Mouse (Mus musculus) adrenal gland (tissue): Measurements from ENCODE around the gene Cgnl1.

Source experiments
- intact Hi-C: fragments of 180-260 bp; cut with DNase I; formaldehyde crosslinking; loops from one replicate; pipeline ENCODE4 v1.15.1; 2025

Gene Cgnl1

GRCm38 (mm10) chr9:71675799-71676414, 95.5 kb downstream of the Cgnl1 start:
- intact Hi-C loops: no loop called here

DNA sequence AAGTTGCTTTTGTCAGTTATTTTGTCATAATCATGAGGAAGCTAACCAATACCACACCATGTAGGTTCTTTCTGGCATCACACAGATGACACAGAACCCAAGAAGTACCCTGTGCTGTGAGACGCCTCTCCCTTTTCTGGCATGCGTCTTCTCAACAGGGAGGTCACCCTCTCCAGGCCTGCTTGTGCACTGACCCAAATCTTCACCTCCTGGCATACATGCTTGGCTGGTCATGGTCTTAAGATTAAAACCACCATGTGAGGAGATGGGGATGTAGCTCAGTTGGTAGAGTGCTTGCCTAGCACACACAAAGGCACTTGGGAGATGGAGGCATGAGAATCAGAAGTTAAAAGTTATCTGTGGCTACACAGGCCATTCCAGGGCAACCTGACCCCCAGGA, 96.2 kb downstream of the Cgnl1 start:
- intact Hi-C loops: no loop called here

GRCm38 (mm10) chr9:71674476-71674875, 96.9 kb downstream of the Cgnl1 start:
- intact Hi-C loops: no loop called here

- intact Hi-C loops: no loop called here
Measured at GRCm38 (mm10) chr9:71672495-71672894, 98.9 kb downstream of the Cgnl1 start.

DNA sequence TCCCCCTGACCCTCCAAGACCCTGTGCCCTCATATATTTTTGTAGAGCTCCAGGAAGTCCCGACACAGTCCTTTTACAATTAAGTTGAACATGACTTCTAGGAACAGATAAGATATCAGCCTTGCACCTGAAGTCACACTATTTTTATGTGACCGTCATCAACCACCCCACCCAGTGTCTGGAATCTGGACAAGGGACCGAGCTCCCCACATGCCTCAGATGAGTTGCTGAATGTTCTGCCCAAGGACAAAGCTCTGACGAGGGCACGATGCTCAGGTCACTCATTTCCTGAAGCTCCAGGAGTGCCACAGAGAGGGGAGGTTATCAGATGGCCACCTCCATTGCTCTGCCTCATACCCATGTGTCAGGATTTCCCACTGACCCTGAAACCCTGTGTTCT, 100.7 kb downstream of the Cgnl1 start:
- intact Hi-C loops: no loop called here

DNA sequence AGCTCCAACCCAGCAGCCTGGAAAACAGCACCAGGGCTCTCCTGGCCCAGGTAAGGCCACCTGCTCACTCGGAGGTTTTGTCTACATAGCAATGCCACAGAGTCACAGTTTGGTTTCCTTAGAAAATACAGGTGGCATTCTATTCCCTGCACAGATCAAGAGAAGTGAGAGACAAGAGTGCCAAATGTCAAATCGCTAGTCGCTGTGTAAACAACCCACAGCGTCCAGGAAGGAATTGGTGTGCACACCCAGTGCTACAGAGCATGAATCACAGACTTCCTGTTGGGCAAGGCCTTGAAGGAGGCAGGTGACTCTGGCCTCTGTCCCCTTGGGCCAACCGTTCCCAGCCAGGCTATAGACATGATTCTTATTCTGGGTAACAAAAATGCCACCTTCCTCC, 103.8 kb downstream of the Cgnl1 start:
- intact Hi-C loops: no loop called here

- intact Hi-C loops: no loop called here
Measured at GRCm38 (mm10) chr9:71666432-71666831, 105.0 kb downstream of the Cgnl1 start.

GRCm38 (mm10) chr9:71665493-71665892, 105.9 kb downstream of the Cgnl1 start:
- intact Hi-C loops: no loop called here

DNA sequence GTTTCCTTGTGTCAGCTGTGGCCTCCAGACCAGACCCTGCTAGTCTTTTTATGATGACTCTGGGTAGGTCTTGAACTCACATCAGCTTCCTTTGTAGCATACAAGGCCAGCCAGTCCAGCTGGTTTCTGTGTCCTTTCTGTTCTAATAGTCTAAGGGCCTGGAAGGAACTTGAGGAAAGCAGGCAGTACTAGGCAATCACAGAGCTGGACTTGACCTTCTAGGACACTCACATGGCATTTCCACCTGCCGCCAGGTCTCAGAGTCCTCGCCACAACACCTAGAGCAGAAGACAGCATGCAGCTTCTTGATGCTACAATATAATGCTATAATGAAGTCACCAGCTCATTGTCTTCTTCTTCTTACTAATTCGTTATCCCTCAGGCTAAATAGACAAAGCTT, 106.5 kb downstream of the Cgnl1 start:
- intact Hi-C loops: no loop called here

DNA sequence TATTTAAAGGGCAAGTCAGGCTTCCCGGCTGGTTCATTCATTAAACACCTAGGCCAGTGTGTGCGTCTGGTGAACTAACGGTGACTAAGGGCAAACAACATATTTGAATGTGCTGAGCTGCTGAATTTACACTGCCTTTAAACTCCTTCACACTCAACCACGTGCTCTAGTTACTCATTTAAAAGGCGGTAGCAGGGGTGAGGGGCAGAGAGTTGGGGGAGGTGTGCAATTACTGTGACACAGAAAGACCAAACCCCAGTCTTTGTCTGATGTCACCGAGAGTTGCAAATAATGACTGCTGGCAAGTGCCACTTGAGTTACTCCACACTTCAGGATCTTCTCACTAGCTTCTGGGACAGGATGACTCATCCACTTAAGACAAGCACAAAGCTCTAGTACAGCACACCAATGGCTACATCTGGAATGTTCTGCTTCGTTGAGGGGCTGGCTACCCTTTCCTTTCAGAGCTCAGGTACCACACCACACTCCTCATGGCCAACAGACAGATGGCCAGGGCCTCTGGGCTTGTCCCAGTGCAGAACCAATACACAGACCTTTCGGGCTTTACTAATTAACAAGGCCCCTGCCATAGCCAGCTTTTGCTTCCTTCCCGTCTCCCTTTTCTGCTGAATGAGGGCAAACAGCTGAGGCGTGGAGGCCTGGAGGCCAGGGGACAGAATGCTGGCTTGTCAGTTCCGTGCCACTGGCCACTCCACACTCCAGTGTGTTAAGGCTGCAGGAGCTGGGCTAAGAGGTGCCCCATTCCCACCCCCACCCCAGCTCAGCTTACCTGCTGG, 107.8 kb downstream of the Cgnl1 start:
- intact Hi-C loops: no loop called here

- intact Hi-C loops: no loop called here
Measured at GRCm38 (mm10) chr9:71660540-71660939, 110.9 kb downstream of the Cgnl1 start.

DNA sequence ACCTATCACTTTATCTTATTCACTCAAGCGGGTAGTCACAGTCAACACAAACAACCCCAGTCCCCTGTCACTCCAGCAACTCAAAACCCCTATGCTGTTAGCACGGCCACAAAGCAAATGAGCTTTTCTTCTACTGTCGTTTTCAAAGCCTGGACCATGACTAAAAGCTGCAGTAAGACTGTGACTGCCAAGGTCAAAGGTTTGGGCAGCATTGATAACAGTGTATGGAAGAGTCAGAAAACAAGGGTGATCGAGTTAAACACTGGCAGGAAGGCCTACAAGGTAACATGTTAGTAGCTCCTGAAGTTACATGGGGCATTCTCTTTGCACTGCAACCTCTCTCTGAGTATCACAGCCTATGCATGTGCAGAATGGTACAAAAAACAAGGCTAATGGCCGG, 111.7 kb downstream of the Cgnl1 start:
- intact Hi-C loops: loop anchor here (5.0 kb wide), 1 partner anchor 33 kb away; no protein-coding TSS in a partner anchor

DNA sequence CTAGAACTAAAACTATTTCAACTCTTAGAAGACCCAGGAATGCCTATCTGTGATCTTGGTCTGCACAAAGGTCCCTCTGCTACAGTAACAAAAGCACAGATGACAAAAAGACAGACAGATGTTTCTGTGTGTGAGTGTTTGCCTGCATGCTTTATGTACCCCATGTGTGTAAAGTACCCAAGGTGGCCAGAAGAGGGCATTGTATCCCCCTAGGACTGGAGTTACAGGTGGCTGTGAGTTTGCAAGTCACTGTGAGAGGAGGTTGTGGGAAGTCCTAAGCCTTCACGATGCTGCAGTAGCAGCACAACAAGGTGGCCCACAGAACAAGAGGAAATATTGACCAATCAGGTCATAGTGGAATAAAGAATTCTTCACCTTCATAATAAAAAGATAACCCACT, 114.2 kb downstream of the Cgnl1 start:
- intact Hi-C loops: loop anchor here (5.0 kb wide), 1 partner anchor 35 kb away; no protein-coding TSS in a partner anchor

DNA sequence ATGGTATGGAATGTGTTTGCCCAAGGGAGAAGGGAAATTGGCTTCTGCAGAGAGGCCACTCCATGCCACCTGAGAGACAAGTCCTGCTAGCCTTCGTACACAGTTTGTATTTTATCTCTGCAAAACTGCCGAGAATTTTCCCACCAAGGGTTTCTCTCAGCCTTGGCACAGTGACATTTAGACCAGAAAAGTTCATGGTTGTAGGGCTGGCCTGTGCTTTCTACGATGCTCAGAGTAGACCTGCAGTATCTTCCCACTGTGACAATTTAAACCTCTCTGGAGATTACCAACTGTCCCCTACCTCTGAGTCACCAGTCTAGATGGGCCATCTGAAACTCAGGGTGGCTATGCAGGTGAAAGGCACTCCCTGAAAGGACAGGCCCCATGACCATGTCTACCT, 116.5 kb downstream of the Cgnl1 start:
- intact Hi-C loops: loop anchor here (5.0 kb wide), 2 partner anchors 37 to 62 kb away; no protein-coding TSS in a partner anchor

DNA sequence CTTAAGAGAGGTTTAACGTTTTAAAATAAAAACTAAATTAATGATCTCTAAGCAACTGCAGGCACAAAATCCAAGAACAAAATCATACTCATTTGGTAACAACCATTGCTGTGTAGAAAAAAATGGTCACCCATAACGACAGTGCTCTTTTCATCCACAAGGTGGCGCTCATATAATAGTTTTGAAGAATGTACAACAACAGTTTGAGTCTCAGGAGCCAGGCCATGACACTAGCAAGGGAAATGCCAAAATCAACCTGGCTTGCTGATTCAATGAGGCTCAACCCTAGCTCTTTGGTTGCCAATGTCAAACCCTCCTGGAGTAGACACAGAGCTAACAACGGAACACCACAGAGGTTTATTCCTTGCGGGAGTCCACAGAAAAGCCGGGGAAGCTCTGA, 125.3 kb downstream of the Cgnl1 start:
- intact Hi-C loops: loop anchor here (1.0 to 2.0 kb wide), 2 partner anchors 131 to 160 kb away; no protein-coding TSS in a partner anchor

DNA sequence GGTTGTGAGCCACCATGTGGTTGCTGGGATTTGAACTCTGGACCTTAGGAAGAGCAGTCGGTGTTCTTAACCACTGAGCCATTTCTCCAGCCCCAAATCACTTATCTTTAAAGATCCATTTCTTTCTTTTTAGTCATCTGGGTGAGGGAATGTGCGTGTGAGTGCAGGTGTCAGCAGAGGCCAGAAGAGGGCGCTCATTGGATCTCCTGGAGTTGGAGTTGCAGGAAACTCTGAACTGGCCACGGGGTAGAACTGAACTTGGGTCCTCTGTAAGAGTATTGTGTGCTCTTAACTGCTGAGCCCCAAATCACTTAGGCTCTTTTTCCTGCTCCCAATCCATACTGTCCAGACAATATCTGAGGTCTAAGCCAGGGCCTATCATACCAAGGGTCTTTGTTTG, 127.8 kb downstream of the Cgnl1 start:
- intact Hi-C loops: no loop called here

GRCm38 (mm10) chr9:71642270-71642669, 129.1 kb downstream of the Cgnl1 start:
- intact Hi-C loops: no loop called here

GRCm38 (mm10) chr9:71640361-71640927, 131.0 kb downstream of the Cgnl1 start:
- intact Hi-C loops: no loop called here

DNA sequence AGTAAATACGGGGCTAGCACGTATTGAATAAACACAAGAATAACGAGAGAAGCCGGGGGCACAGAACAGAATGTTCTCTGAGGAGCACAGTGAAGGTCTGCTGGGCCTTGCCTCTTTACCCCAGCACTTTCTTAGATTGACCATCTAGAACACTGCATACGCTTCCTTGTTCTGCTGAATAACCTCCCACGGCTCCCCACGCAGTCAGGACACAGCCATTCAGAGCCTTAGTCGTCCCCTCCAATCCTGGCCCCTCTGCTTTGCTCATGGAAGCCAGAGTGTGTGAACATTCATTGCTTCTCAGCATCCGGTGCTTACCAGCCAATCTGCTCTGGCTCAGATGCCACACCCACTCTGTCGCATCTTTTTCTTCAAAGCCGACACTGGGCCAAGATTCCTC, 133.2 kb downstream of the Cgnl1 start:
- intact Hi-C loops: no loop called here

DNA sequence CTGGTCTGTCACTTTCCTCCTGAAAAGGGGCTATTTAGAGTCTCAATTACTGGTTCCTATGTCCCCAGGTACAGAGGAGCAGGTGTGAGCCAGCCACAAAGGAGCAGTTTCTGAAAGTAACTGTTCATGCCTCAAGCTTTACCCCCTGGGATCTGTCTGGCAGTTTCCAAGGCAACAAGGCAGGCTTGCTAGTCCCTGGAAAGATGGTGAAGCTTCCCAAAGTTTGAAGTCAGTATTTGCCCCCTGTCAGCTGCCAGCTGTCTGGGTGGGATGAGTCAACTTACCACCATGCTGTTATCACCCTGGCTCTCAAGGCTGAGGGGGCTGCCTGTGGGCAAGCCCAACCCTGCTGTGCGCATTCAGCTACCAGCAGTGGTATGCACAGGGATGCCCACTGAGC, 134.5 kb downstream of the Cgnl1 start:
- intact Hi-C loops: no loop called here

GRCm38 (mm10) chr9:71635627-71636026, 135.8 kb downstream of the Cgnl1 start:
- intact Hi-C loops: no loop called here

GRCm38 (mm10) chr9:71634916-71635315, 136.5 kb downstream of the Cgnl1 start:
- intact Hi-C loops: no loop called here
